Mouse (Mus musculus): ENCODE results near the gene Homer2. TPM values are rescaled to one million over a fixed set of nuclear protein-coding genes. Genes with fewer than 3 reads are reported as not detected.

The Homer2 gene
- polyA plus RNA-seq, 1 experiment from 2014 or later, result 24.4 TPM

GRCm38 (mm10) chr7:81731181-81731651 lies 23.9 kb upstream of the Homer2 start:
- DNase-seq (ENCODE audit: low spot score) (no peak), ATAC-seq (replicated peaks; ENCODE audit: insufficient number of reproducible peaks, low FRiP score, low TSS enrichment, low read depth) (no peak)
- WGBS, result 81% methylated on average over 6 of the region's 6 CpGs
- Histone ChIP-seq H3K9ac (replicated peaks; ENCODE audit: low read length) (no peak overlapping the region), H3K4me3 (ENCODE audit: low read depth, low read length) (no peak overlapping the region), H3K27ac (replicated peaks; ENCODE audit: low read depth, low read length) (no peak overlapping the region), H3K36me3 (replicated peaks; ENCODE audit: control insufficient read depth, insufficient read depth, low read depth, low read length) (no peaks in the 10 kb centered on the region), H3K4me2 (ENCODE audit: low read depth, low read length) (no peak overlapping the region), H3K4me1 (ENCODE audit: control insufficient read depth, insufficient read depth, low read length) (no peaks in the 10 kb centered on the region), H3K9me3 (replicated peaks; ENCODE audit: control insufficient read depth, low read length) (no peaks in the 10 kb centered on the region), H3K27me3 (ENCODE audit: control insufficient read depth, insufficient read depth, low read length) (no peaks in the 10 kb centered on the region)

DNA sequence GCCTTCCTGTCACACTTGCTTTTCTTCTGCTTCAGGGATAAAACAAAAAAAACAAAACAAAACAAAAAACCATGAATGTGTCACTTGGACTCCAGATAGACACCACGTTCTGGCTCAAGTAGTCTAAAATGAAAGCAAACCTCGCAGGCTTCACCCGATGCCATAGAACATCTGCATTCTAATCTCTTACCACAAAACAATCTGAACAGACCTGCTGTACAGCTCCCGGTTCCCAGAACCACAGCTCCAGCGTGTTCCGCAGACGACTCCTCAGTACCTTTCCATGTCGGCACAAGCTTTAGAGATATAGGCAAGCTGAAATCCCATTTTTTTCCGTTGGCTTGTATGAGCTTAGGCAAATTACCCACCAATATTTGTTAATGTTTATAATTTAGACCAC lies 22.5 kb upstream of the Homer2 start:
- no peak overlapping the region for H3K9ac ChIP-seq (replicated peaks; ENCODE audit: low read length)
- no peak overlapping the region for H3K4me2 ChIP-seq (ENCODE audit: low read depth, low read length)
- WGBS, result 90% methylated on average over 9 of the region's 9 CpGs

GRCm38 (mm10) chr7:81727716-81728115 lies 20.4 kb upstream of the Homer2 start:
- ATAC-seq (replicated peaks; ENCODE audit: insufficient number of reproducible peaks, low FRiP score, low TSS enrichment, low read depth) (no peak), DNase-seq (ENCODE audit: low spot score) (no peak)
- no peak overlapping the region for H3K27ac ChIP-seq (replicated peaks; ENCODE audit: low read depth, low read length)
- H3K4me3 ChIP-seq (ENCODE audit: low read depth, low read length), result no peak overlapping the region
- no peaks in the 10 kb centered on the region for H3K27me3 ChIP-seq (ENCODE audit: control insufficient read depth, insufficient read depth, low read length)
- WGBS, result 81% methylated on average over 9 of the region's 9 CpGs
- H3K4me2 ChIP-seq (ENCODE audit: low read depth, low read length), result no peak overlapping the region
- H3K9me3 ChIP-seq (replicated peaks; ENCODE audit: control insufficient read depth, low read length), result no peaks in the 10 kb centered on the region
- H3K36me3 ChIP-seq (replicated peaks; ENCODE audit: control insufficient read depth, insufficient read depth, low read depth, low read length), result no peaks in the 10 kb centered on the region
- H3K9ac ChIP-seq (replicated peaks; ENCODE audit: low read length), result no peak overlapping the region
- no peaks in the 10 kb centered on the region for H3K4me1 ChIP-seq (ENCODE audit: control insufficient read depth, insufficient read depth, low read length)

More for the DNA sequence above, 22.5 kb upstream of the Homer2 start:
- no peak overlapping the region for H3K27ac ChIP-seq (replicated peaks; ENCODE audit: low read depth, low read length)
- no peak for ATAC-seq (replicated peaks; ENCODE audit: insufficient number of reproducible peaks, low FRiP score, low TSS enrichment, low read depth)
- no peak for DNase-seq (ENCODE audit: low spot score)
- no peaks in the 10 kb centered on the region for H3K27me3 ChIP-seq (ENCODE audit: control insufficient read depth, insufficient read depth, low read length)
- H3K4me3 ChIP-seq (ENCODE audit: low read depth, low read length), result no peak overlapping the region
- H3K4me1 ChIP-seq (ENCODE audit: control insufficient read depth, insufficient read depth, low read length), result no peaks in the 10 kb centered on the region
- H3K36me3 ChIP-seq (replicated peaks; ENCODE audit: control insufficient read depth, insufficient read depth, low read depth, low read length), result no peaks in the 10 kb centered on the region
- no peaks in the 10 kb centered on the region for H3K9me3 ChIP-seq (replicated peaks; ENCODE audit: control insufficient read depth, low read length)

DNA sequence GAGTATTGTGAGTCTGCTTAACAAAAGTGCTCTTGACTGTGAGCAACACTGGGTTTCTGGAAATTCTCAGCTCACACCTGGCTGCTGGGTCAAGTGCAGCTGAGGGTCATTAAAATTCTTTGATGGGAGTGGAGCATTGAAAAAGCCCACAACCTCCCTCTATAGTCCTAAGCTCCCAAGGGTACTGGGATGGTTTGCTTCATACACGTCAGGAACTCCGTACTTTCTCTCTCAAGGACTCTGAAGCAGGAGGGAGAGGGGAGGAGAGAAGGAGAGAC lies 19.3 kb upstream of the Homer2 start:
- Histone ChIP-seq H3K4me1 (ENCODE audit: control insufficient read depth, insufficient read depth, low read length) (no peaks in the 10 kb centered on the region), H3K27me3 (ENCODE audit: control insufficient read depth, insufficient read depth, low read length) (no peaks in the 10 kb centered on the region), H3K27ac (replicated peaks; ENCODE audit: low read depth, low read length) (no peak overlapping the region), H3K9me3 (replicated peaks; ENCODE audit: control insufficient read depth, low read length) (no peaks in the 10 kb centered on the region), H3K4me2 (ENCODE audit: low read depth, low read length) (no peak overlapping the region), H3K36me3 (replicated peaks; ENCODE audit: control insufficient read depth, insufficient read depth, low read depth, low read length) (no peaks in the 10 kb centered on the region), H3K4me3 (ENCODE audit: low read depth, low read length) (no peak overlapping the region), H3K9ac (replicated peaks; ENCODE audit: low read length) (no peak overlapping the region)
- DNase-seq (ENCODE audit: low spot score) (peak; percentile 46), ATAC-seq (replicated peaks; ENCODE audit: insufficient number of reproducible peaks, low FRiP score, low TSS enrichment, low read depth) (no peak)
- 40% methylated on average over 2 of the region's 2 CpGs for WGBS

GRCm38 (mm10) chr7:81725986-81726727 lies 18.8 kb upstream of the Homer2 start:
- ATAC-seq (replicated peaks; ENCODE audit: insufficient number of reproducible peaks, low FRiP score, low TSS enrichment, low read depth) (no peak), DNase-seq (ENCODE audit: low spot score) (no peak)
- no peaks in the 10 kb centered on the region for H3K27me3 ChIP-seq (ENCODE audit: control insufficient read depth, insufficient read depth, low read length)
- WGBS, result 75% methylated on average over 18 of the region's 18 CpGs
- no peak overlapping the region for H3K9ac ChIP-seq (replicated peaks; ENCODE audit: low read length)
- H3K4me3 ChIP-seq (ENCODE audit: low read depth, low read length), result no peak overlapping the region
- no peak overlapping the region for H3K4me2 ChIP-seq (ENCODE audit: low read depth, low read length)
- no peak overlapping the region for H3K27ac ChIP-seq (replicated peaks; ENCODE audit: low read depth, low read length)
- no peaks in the 10 kb centered on the region for H3K9me3 ChIP-seq (replicated peaks; ENCODE audit: control insufficient read depth, low read length)
- H3K4me1 ChIP-seq (ENCODE audit: control insufficient read depth, insufficient read depth, low read length), result no peaks in the 10 kb centered on the region
- no peaks in the 10 kb centered on the region for H3K36me3 ChIP-seq (replicated peaks; ENCODE audit: control insufficient read depth, insufficient read depth, low read depth, low read length)

DNA sequence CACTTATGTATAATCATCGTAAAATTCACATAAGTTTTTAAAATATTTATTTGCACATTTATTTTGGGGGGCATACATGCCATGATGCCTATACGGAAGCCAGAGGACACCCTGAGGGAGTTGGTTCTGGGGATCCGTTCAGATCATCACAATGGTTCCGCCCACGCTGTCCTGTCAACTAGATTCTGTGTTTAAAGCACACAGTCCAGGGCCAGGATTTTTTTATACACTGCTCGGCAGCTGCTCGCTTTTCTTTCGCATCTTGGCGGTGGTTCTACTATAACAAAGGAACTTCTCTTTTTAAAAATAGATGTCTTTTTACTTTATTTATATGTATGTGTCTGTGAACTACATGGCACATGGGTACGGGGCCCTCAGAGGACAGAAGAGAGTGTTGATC lies 16.5 kb upstream of the Homer2 start:
- H3K36me3 ChIP-seq (replicated peaks; ENCODE audit: control insufficient read depth, insufficient read depth, low read depth, low read length), result no peaks in the 10 kb centered on the region
- no peak overlapping the region for H3K27ac ChIP-seq (replicated peaks; ENCODE audit: low read depth, low read length)
- 91% methylated on average over 10 of the region's 10 CpGs for WGBS
- no peaks in the 10 kb centered on the region for H3K4me1 ChIP-seq (ENCODE audit: control insufficient read depth, insufficient read depth, low read length)
- no peak overlapping the region for H3K9ac ChIP-seq (replicated peaks; ENCODE audit: low read length)
- H3K27me3 ChIP-seq (ENCODE audit: control insufficient read depth, insufficient read depth, low read length), result no peaks in the 10 kb centered on the region
- DNase-seq (ENCODE audit: low spot score), result no peak
- H3K9me3 ChIP-seq (replicated peaks; ENCODE audit: control insufficient read depth, low read length), result no peaks in the 10 kb centered on the region
- H3K4me3 ChIP-seq (ENCODE audit: low read depth, low read length), result no peak overlapping the region
- H3K4me2 ChIP-seq (ENCODE audit: low read depth, low read length), result no peak overlapping the region
- no peak for ATAC-seq (replicated peaks; ENCODE audit: insufficient number of reproducible peaks, low FRiP score, low TSS enrichment, low read depth)

- Histone ChIP-seq H3K4me1 (ENCODE audit: control insufficient read depth, insufficient read depth, low read length) (no peaks in the 10 kb centered on the region), H3K9ac (replicated peaks; ENCODE audit: low read length) (no peak overlapping the region), H3K27me3 (ENCODE audit: control insufficient read depth, insufficient read depth, low read length) (no peaks in the 10 kb centered on the region), H3K27ac (replicated peaks; ENCODE audit: low read depth, low read length) (no peak overlapping the region), H3K36me3 (replicated peaks; ENCODE audit: control insufficient read depth, insufficient read depth, low read depth, low read length) (no peaks in the 10 kb centered on the region), H3K4me2 (ENCODE audit: low read depth, low read length) (no peak overlapping the region), H3K4me3 (ENCODE audit: low read depth, low read length) (no peak overlapping the region), H3K9me3 (replicated peaks; ENCODE audit: control insufficient read depth, low read length) (no peaks in the 10 kb centered on the region)
- DNase-seq (ENCODE audit: low spot score) (no peak), ATAC-seq (replicated peaks; ENCODE audit: insufficient number of reproducible peaks, low FRiP score, low TSS enrichment, low read depth) (no peak)
- WGBS, result 57% methylated on average over 5 of the region's 5 CpGs
Measured at GRCm38 (mm10) chr7:81721271-81721670, 13.9 kb upstream of the Homer2 start.

GRCm38 (mm10) chr7:81719216-81719661 lies 11.9 kb upstream of the Homer2 start:
- Histone ChIP-seq H3K4me2 (ENCODE audit: low read depth, low read length) (no peak overlapping the region), H3K27ac (replicated peaks; ENCODE audit: low read depth, low read length) (no peak overlapping the region), H3K9ac (replicated peaks; ENCODE audit: low read length) (no peak overlapping the region), H3K36me3 (replicated peaks; ENCODE audit: control insufficient read depth, insufficient read depth, low read depth, low read length) (no peaks in the 10 kb centered on the region), H3K4me1 (ENCODE audit: control insufficient read depth, insufficient read depth, low read length) (no peaks in the 10 kb centered on the region), H3K4me3 (ENCODE audit: low read depth, low read length) (no peak overlapping the region), H3K9me3 (replicated peaks; ENCODE audit: control insufficient read depth, low read length) (no peaks in the 10 kb centered on the region), H3K27me3 (ENCODE audit: control insufficient read depth, insufficient read depth, low read length) (no peaks in the 10 kb centered on the region)
- DNase-seq (ENCODE audit: low spot score) (no peak), ATAC-seq (replicated peaks; ENCODE audit: insufficient number of reproducible peaks, low FRiP score, low TSS enrichment, low read depth) (no peak)
- 95% methylated on average over 1 of the region's 1 CpGs for WGBS
